Mouse (Mus musculus) embryonic facial prominence, embryonic 15.5 days (tissue): ENCODE data around the gene Qpctl. TPM values are rescaled to one million over a fixed set of nuclear protein-coding genes. Genes with fewer than 3 reads are reported as not detected.
A peak's percentile ranks its signal among the peaks of the same experiment; 100 is the strongest.

Experiments used
- ATAC-seq: fragments of 200-750 bp; cut with Nextera tagmentation; 2 replicates; pipeline ENCODE4 v1.8.0; 2017; ENCODE audit warnings: low read depth, moderate TSS enrichment; ENCODE audit not compliant: insufficient number of reproducible peaks, low FRiP score, low TSS enrichment
- H3K27ac ChIP-seq: fragments of 300-500 bp; sonication (generic); replicated peaks from 2 replicates; pipeline ENCODE4 v1.5.1; 2015; ENCODE audit warnings: mild to moderate bottlenecking, inconsistent platforms
- H3K27me3 ChIP-seq: fragments of 300-500 bp; sonication (generic); 2 replicates; pipeline ENCODE4 v1.6.1; 2015; ENCODE audit warnings: inconsistent platforms
- H3K36me3 ChIP-seq: fragments of 300-500 bp; sonication (generic); 2 replicates; pipeline ENCODE4 v1.6.1; 2015; ENCODE audit warnings: mild to moderate bottlenecking, inconsistent platforms
- H3K4me1 ChIP-seq: fragments of 300-500 bp; sonication (generic); 2 replicates; pipeline ENCODE4 v1.6.1; 2015; ENCODE audit warnings: inconsistent platforms
- H3K4me2 ChIP-seq: fragments of 300-500 bp; sonication (generic); replicated peaks from 2 replicates; pipeline ENCODE4 v1.6.1; 2015; ENCODE audit warnings: mild to moderate bottlenecking, inconsistent platforms
- H3K4me3 ChIP-seq: fragments of 300-500 bp; sonication (generic); replicated peaks from 2 replicates; pipeline ENCODE4 v1.5.1; 2015; ENCODE audit warnings: mild to moderate bottlenecking, inconsistent platforms
- H3K9ac ChIP-seq: fragments of 300-500 bp; sonication (generic); 2 replicates; pipeline ENCODE4 v1.6.1; 2015; ENCODE audit warnings: inconsistent platforms
- H3K9me3 ChIP-seq: fragments of 300-500 bp; sonication (generic); replicated peaks from 2 replicates; pipeline ENCODE4 v1.6.1; 2016; ENCODE audit warnings: inconsistent platforms
- WGBS: fragments of 180-500 bp; shearing (Covaris S2); methylation state at CpG from one replicate; pipeline ENCODE4 v1.1.7; 2015; 5-methylcytosine and 5-hydroxymethylcytosine counted together
- polyA plus RNA-seq: library from polyadenylated mRNA; unstranded; fragments of >200 nt; fragmentation: Nextera tagmentation; extraction: Ambion mirVana; gene quantifications from 2 replicates; pipeline ENCODE4 v1.2.1, GENCODE M21; 2015

Gene Qpctl
- polyA plus RNA-seq, 1 experiment from 2014 or later: 13.9 TPM

GRCm38 (mm10) chr7:19119631-19120429, 29.3 kb downstream of the Qpctl start, which contains the start of gene Fbxo46:
Fbxo46 (plus strand) TSS chr7:19119859.
- H3K27ac ChIP-seq: peak within 1 kb of the TSS; percentile 66; the same call in 1 of the 2 replicates
- peak; percentile 95 for ATAC-seq

DNA sequence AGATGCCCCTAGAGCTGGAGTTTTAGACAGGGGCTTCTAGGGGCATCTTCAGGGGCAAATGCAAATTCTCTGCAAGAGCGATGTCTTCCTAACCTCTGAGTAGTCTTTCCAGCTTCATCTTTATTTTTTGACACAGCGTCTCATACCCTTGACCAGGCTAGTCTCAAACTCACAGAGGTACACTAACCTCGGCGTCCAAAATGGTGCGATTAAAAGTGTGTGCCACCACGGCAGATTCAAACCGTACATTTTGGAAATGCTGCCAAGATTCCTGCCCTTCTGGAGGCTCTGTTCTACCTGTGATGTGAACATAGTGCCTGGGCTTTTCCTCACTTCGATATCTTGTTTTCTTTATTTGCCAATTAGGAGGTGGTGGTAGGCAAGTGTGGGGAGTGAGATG, 30.0 kb downstream of the Qpctl start:
- H3K4me2 ChIP-seq: no peak overlapping the region
- no peaks in the 10 kb centered on the region for H3K36me3 ChIP-seq
- H3K4me3 ChIP-seq: no peak overlapping the region
- no peaks in the 10 kb centered on the region for H3K27me3 ChIP-seq
- peaks cover 24% of the 10 kb centered on the region for H3K4me1 ChIP-seq
- H3K9me3 ChIP-seq: no peaks in the 10 kb centered on the region
- H3K27ac ChIP-seq: no peak overlapping the region
- ATAC-seq: no peak
- no peak overlapping the region for H3K9ac ChIP-seq
- 91% methylated on average over 8 of the region's 8 CpGs for WGBS

More at GRCm38 (mm10) chr7:19119631-19120429, 29.3 kb downstream of the Qpctl start, which contains the start of gene Fbxo46:
- Histone ChIP-seq H3K4me2 (peak within 1 kb of the TSS; percentile 77), H3K36me3 (no peaks in the 10 kb centered on the region), H3K9ac (peak within 1 kb of the TSS; percentile 64), H3K9me3 (no peaks in the 10 kb centered on the region), H3K27me3 (no peaks in the 10 kb centered on the region), H3K4me1 (peaks cover 24% of the 10 kb centered on the region), H3K4me3 (peak within 1 kb of the TSS; percentile 79)
- WGBS: 2% methylated on average over 34 of the region's 34 CpGs

- no peak for ATAC-seq
- Histone ChIP-seq H3K9me3 (no peaks in the 10 kb centered on the region), H3K27ac (no peak within 1 kb of the TSS), H3K4me2 (peak within 1 kb of the TSS; percentile 46), H3K36me3 (no peaks in the 10 kb centered on the region), H3K4me3 (peak within 1 kb of the TSS; percentile 25), H3K9ac (no peak within 1 kb of the TSS), H3K4me1 (peaks cover 24% of the 10 kb centered on the region), H3K27me3 (no peaks in the 10 kb centered on the region)
- WGBS: 22% methylated on average over 60 of the region's 64 CpGs
Measured at GRCm38 (mm10) chr7:19118028-19118771, 30.9 kb downstream of the Qpctl start, which contains the start of gene Gm4969. Gm4969 (minus strand) TSS chr7:19118368.

DNA sequence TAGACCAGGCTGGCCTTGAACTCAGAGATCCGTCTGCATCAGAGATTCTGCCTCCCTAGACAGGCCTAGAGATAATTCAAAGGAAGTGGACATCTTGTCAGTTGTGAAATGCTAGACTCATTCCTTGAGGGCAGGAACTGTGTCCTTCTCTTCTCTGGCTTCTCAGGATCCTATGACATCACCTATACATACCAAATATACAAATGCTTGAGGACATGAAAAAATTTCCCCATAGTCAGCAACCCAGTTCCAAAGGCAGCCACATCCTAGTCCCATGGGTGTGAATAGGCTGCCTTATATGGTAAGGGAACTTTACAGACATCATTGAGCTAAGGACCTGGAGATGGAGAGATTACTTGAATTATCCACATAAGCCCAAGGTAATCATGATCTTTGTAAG, 39.5 kb downstream of the Qpctl start:
- 85% methylated on average over 1 of the region's 1 CpGs for WGBS
- Histone ChIP-seq H3K36me3 (no peaks in the 10 kb centered on the region), H3K4me2 (no peak overlapping the region), H3K4me1 (no peaks in the 10 kb centered on the region), H3K9ac (no peak overlapping the region), H3K4me3 (no peak overlapping the region), H3K27ac (no peak overlapping the region), H3K9me3 (no peaks in the 10 kb centered on the region), H3K27me3 (no peaks in the 10 kb centered on the region)
- no peak for ATAC-seq

- H3K9ac ChIP-seq: no peak overlapping the region
- H3K4me1 ChIP-seq: no peaks in the 10 kb centered on the region
- H3K27ac ChIP-seq: no peak overlapping the region
- 58% methylated on average over 3 of the region's 3 CpGs for WGBS
- no peaks in the 10 kb centered on the region for H3K36me3 ChIP-seq
- H3K4me3 ChIP-seq: no peak overlapping the region
- ATAC-seq: no peak
- H3K9me3 ChIP-seq: no peaks in the 10 kb centered on the region
- no peak overlapping the region for H3K4me2 ChIP-seq
- no peaks in the 10 kb centered on the region for H3K27me3 ChIP-seq
Measured at GRCm38 (mm10) chr7:19107436-19107835, 41.7 kb downstream of the Qpctl start.

- Histone ChIP-seq H3K27ac (no peak overlapping the region), H3K36me3 (no peaks in the 10 kb centered on the region), H3K4me3 (no peak overlapping the region), H3K4me1 (0 out of 2 replicates have a peak, but pooled peaks cover 4% of the 10 kb centered on the region), H3K9ac (no peak overlapping the region), H3K27me3 (no peaks in the 10 kb centered on the region), H3K9me3 (no peaks in the 10 kb centered on the region), H3K4me2 (no peak overlapping the region)
- ATAC-seq: no peak
- 90% methylated on average over 2 of the region's 2 CpGs for WGBS
Measured at GRCm38 (mm10) chr7:19104486-19104885, 44.6 kb downstream of the Qpctl start.

DNA sequence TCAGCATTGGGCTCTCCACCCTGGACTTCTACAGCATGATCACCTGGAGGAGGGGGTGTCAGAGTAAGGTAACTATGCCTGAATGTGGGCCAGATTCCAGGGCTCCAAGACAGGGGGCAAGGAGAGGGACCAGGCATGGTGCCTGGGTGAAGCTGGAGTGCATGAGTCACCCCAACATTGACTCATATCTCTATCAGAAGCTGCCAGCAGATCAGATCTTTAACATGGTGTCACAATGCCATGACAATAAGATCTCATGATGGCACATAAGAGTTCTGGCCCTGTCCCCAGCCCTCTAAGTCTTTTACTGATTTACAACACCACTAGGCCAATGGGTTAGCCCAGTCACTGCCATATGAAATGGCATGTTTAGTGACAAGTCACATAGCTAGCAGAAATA, 45.4 kb downstream of the Qpctl start:
- H3K36me3 ChIP-seq: no peaks in the 10 kb centered on the region
- no peaks in the 10 kb centered on the region for H3K27me3 ChIP-seq
- no peak overlapping the region for H3K27ac ChIP-seq
- no peak for ATAC-seq
- H3K4me2 ChIP-seq: no peak overlapping the region
- H3K9ac ChIP-seq: no peak overlapping the region
- peaks cover 9% of the 10 kb centered on the region; the same call in 1 of the 2 replicates for H3K4me1 ChIP-seq
- no peak overlapping the region for H3K4me3 ChIP-seq
- no peaks in the 10 kb centered on the region for H3K9me3 ChIP-seq

DNA sequence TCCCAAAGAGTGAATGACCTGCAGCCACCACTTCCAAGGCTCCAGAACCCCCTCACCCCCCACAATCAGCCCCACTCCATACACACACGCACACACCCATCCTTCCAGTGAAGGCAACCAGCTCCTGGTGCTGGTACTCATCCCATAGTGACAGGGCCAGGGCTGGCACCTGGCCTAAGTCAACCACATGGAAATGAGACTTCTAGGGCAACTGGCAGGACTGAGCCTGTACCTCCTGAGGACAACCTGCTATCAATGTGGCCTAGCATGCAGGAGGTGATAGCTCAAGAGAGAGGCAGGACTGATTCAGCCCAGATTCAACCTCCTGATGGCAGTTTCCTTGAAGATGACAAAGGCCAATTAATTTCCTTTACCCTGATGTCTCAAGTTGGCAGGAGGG, 48.8 kb downstream of the Qpctl start:
- Histone ChIP-seq H3K4me1 (peaks cover 35% of the 10 kb centered on the region), H3K27me3 (no peaks in the 10 kb centered on the region), H3K27ac (no peak overlapping the region), H3K9me3 (no peaks in the 10 kb centered on the region), H3K4me2 (no peak overlapping the region), H3K4me3 (no peak overlapping the region), H3K36me3 (peaks cover 10% of the 10 kb centered on the region), H3K9ac (no peak overlapping the region)
- WGBS: 76% methylated on average over 1 of the region's 1 CpGs
- ATAC-seq: no peak

DNA sequence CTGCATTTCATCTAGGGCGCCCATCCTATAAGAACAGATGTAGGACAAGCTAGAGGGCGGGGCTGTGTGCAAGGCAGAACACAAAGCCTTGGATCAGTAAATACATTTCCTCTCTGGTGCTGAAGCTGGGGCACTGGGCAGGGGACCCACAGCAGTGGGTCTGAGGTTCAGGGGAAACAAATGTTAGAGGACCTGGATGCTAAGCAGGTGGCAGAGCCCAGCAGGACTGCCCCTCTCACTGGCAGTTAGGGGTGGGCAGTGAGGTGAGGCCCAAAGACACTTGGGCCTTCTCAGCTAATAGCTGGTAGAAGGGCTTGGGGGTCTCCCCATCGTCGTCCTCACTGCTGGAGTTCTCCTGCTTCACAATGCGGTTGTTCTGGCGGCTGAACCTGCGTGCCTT, 50.3 kb downstream of the Qpctl start:
- H3K27me3 ChIP-seq: no peaks in the 10 kb centered on the region
- no peak overlapping the region for H3K4me2 ChIP-seq
- H3K27ac ChIP-seq: no peak overlapping the region
- no peak for ATAC-seq
- no peaks in the 10 kb centered on the region for H3K9me3 ChIP-seq
- no peak overlapping the region for H3K4me3 ChIP-seq
- peaks cover 10% of the 10 kb centered on the region for H3K36me3 ChIP-seq
- 69% methylated on average over 7 of the region's 7 CpGs for WGBS
- H3K4me1 ChIP-seq: peaks cover 35% of the 10 kb centered on the region
- no peak overlapping the region for H3K9ac ChIP-seq

- Histone ChIP-seq H3K4me2 (no peak overlapping the region), H3K36me3 (peaks cover 10% of the 10 kb centered on the region), H3K27ac (no peak overlapping the region; the same call in 1 of the 2 replicates), H3K27me3 (no peaks in the 10 kb centered on the region), H3K4me3 (no peak overlapping the region), H3K9ac (no peak overlapping the region), H3K9me3 (no peaks in the 10 kb centered on the region), H3K4me1 (peaks cover 43% of the 10 kb centered on the region)
- ATAC-seq: no peak
Measured at GRCm38 (mm10) chr7:19097863-19098262, 51.2 kb downstream of the Qpctl start.

GRCm38 (mm10) chr7:19097217-19097616, 51.9 kb downstream of the Qpctl start:
- no peak overlapping the region for H3K27ac ChIP-seq
- H3K9me3 ChIP-seq: no peaks in the 10 kb centered on the region
- no peak for ATAC-seq
- WGBS: 76% methylated on average over 2 of the region's 2 CpGs
- H3K4me1 ChIP-seq: peaks cover 50% of the 10 kb centered on the region
- no peak overlapping the region for H3K9ac ChIP-seq
- H3K4me2 ChIP-seq: peak overlapping the region; percentile 74; the same call in 1 of the 2 replicates
- H3K36me3 ChIP-seq: peaks cover 10% of the 10 kb centered on the region
- 0 out of 2 replicates have a peak overlapping the region, but pooled peaks have one; percentile 86 for H3K4me3 ChIP-seq
- no peaks in the 10 kb centered on the region for H3K27me3 ChIP-seq
